Mouse (Mus musculus) heart, embryonic 14.5 days (tissue): Measurements from ENCODE around the gene Nynrin. TPM values are rescaled to one million over a fixed set of nuclear protein-coding genes. Genes with fewer than 3 reads are reported as not detected.

Experiments used
- ATAC-seq: fragments of 200-750 bp; cut with Nextera tagmentation; 2 replicates; pipeline ENCODE4 v1.8.0; 2017; ENCODE audit warnings: low read depth, moderate TSS enrichment; ENCODE audit not compliant: insufficient number of reproducible peaks, insufficient read depth, low FRiP score
- H3K27ac ChIP-seq, 2 experiments: fragments of 200-500 bp in 1 of 2; fragments of 300-500 bp in 1 of 2; sonication (generic) in 1 of 2; replicated peaks in 1 of 2; 2 replicates each; pipeline ENCODE4 v1.5.1; 2012 to 2014; ENCODE audit warnings: low read depth in 2 of 2, low read length in 2 of 2, control low read depth in 1 of 2, mild to moderate bottlenecking in 1 of 2, mixed read lengths in 1 of 2; ENCODE audit not compliant: control insufficient read depth in 1 of 2, insufficient read depth in 1 of 2
- H3K27me3 ChIP-seq: fragments of 300-500 bp; sonication (generic); 2 replicates; pipeline ENCODE4 v1.6.1; 2014; ENCODE audit warnings: mild to moderate bottlenecking, low read length, control low read depth; ENCODE audit not compliant: control insufficient read depth, insufficient read depth
- H3K36me3 ChIP-seq: fragments of 300-500 bp; sonication (generic); 2 replicates; pipeline ENCODE4 v1.6.1; 2014; ENCODE audit warnings: mild to moderate bottlenecking, control low read depth, low read length, mixed read lengths; ENCODE audit not compliant: control insufficient read depth, insufficient read depth
- H3K4me1 ChIP-seq, 2 experiments: fragments of 200-500 bp in 1 of 2; fragments of 300-500 bp in 1 of 2; sonication (generic) in 1 of 2; 2 replicates each; pipeline ENCODE4 v1.6.1; 2012 to 2014; ENCODE audit warnings: low read length in 2 of 2, control low read depth in 1 of 2, mixed read lengths in 1 of 2; ENCODE audit not compliant: control insufficient read depth in 2 of 2, insufficient read depth in 2 of 2
- H3K4me2 ChIP-seq: fragments of 300-500 bp; sonication (generic); 2 replicates; pipeline ENCODE4 v1.6.1; 2014; ENCODE audit warnings: mild to moderate bottlenecking, low read length
- H3K4me3 ChIP-seq, 2 experiments: fragments of 200-500 bp in 1 of 2; fragments of 300-500 bp in 1 of 2; sonication (generic) in 1 of 2; 2 replicates each; pipeline ENCODE4 v1.5.1; 2012 to 2014; ENCODE audit warnings: low read length in 2 of 2, mild to moderate bottlenecking in 2 of 2, control low read depth in 1 of 2, low read depth in 1 of 2, moderate library complexity in 1 of 2; ENCODE audit not compliant: control insufficient read depth in 1 of 2, insufficient read depth in 1 of 2
- H3K9ac ChIP-seq: fragments of 300-500 bp; sonication (generic); 2 replicates; pipeline ENCODE4 v1.6.1; 2014; ENCODE audit warnings: mild to moderate bottlenecking, low read length
- H3K9me3 ChIP-seq: fragments of 300-500 bp; sonication (generic); 2 replicates; pipeline ENCODE4 v1.6.1; 2016; ENCODE audit warnings: low read length, control low read depth; ENCODE audit not compliant: control insufficient read depth
- WGBS: fragments of 180-500 bp; shearing (Covaris S2); extraction: QIAGEN DNeasy Blood & Tissue Kit; methylation state at CpG from one replicate; pipeline ENCODE4 v1.1.7; 2014; 5-methylcytosine and 5-hydroxymethylcytosine counted together
- polyA plus RNA-seq: library from polyadenylated mRNA; unstranded; fragments of >200 nt; fragmentation: Nextera tagmentation; extraction: Ambion mirVana; gene quantifications from 2 replicates; pipeline ENCODE4 v1.2.1, GENCODE M21; 2014

Gene Nynrin
- polyA plus RNA-seq, 1 experiment from 2014 or later: 12.4 TPM

- peak overlapping the region; percentile 82 for H3K4me2 ChIP-seq
- WGBS: 3% methylated on average over 10 of the region's 10 CpGs
- peak overlapping the region; percentile 81 for H3K9ac ChIP-seq
- H3K27ac ChIP-seq: peak overlapping the region; percentile 93 to 96
- no peaks in the 10 kb centered on the region for H3K9me3 ChIP-seq
- no peak for ATAC-seq
- H3K4me1 ChIP-seq: peaks cover 26% of the 10 kb centered on the region in 2 experiments
- H3K27me3 ChIP-seq: 0 out of 2 replicates have a peak, but pooled peaks cover 6% of the 10 kb centered on the region
- H3K4me3 ChIP-seq: peak overlapping the region; percentile 59 to 61
- no peaks in the 10 kb centered on the region for H3K36me3 ChIP-seq
Observed at GRCm38 (mm10) chr14:55824001-55824480, 29.8 kb upstream of the Nynrin start.

- 2% methylated on average over 31 of the region's 32 CpGs for WGBS
- Histone ChIP-seq H3K9me3 (no peaks in the 10 kb centered on the region), H3K4me2 (peak overlapping the region; percentile 82), H3K27me3 (0 out of 2 replicates have a peak, but pooled peaks cover 6% of the 10 kb centered on the region), H3K27ac (peak overlapping the region; percentile 93 to 96), H3K9ac (peak overlapping the region; percentile 81), H3K36me3 (peaks cover 3% of the 10 kb centered on the region; the same call in 1 of the 2 replicates), H3K4me3 (peak overlapping the region; percentile 59 to 64), H3K4me1 (peaks cover 26% of the 10 kb centered on the region in 2 experiments)
- ATAC-seq: no peak
Observed at GRCm38 (mm10) chr14:55824481-55825215, 29.2 kb upstream of the Nynrin start.

GRCm38 (mm10) chr14:55825216-55826051 lies 28.4 kb upstream of the Nynrin start:
- Histone ChIP-seq H3K36me3 (peaks cover 6% of the 10 kb centered on the region), H3K9ac (peak overlapping the region; percentile 80), H3K27ac (peak overlapping the region; percentile 63 to 79), H3K9me3 (no peaks in the 10 kb centered on the region), H3K4me3 (peak overlapping the region; percentile 59 to 64), H3K4me1 (peaks cover 26% of the 10 kb centered on the region in 2 experiments), H3K4me2 (peak overlapping the region; percentile 82), H3K27me3 (0 out of 2 replicates have a peak, but pooled peaks cover 6% of the 10 kb centered on the region)
- ATAC-seq: no peak
- 2% methylated on average over 19 of the region's 37 CpGs for WGBS

- no peak for ATAC-seq
- H3K27ac ChIP-seq: no peak overlapping the region; a peak in 1 of 4 replicates
- H3K27me3 ChIP-seq: 0 out of 2 replicates have a peak, but pooled peaks cover 6% of the 10 kb centered on the region
- peak overlapping the region; percentile 80 for H3K9ac ChIP-seq
- H3K4me2 ChIP-seq: peak overlapping the region; percentile 82
- H3K36me3 ChIP-seq: peaks cover 13% of the 10 kb centered on the region
- 5% methylated on average over 15 of the region's 15 CpGs for WGBS
- peaks cover 26% of the 10 kb centered on the region in 2 experiments for H3K4me1 ChIP-seq
- H3K4me3 ChIP-seq: peak overlapping the region; percentile 59 to 64
- no peaks in the 10 kb centered on the region for H3K9me3 ChIP-seq
Observed at GRCm38 (mm10) chr14:55826142-55826541, 27.7 kb upstream of the Nynrin start.

GRCm38 (mm10) chr14:55826551-55827340 lies 27.1 kb upstream of the Nynrin start:
- Histone ChIP-seq H3K27me3 (0 out of 2 replicates have a peak, but pooled peaks cover 6% of the 10 kb centered on the region), H3K4me2 (peak overlapping the region; percentile 82), H3K36me3 (peaks cover 14% of the 10 kb centered on the region), H3K9me3 (no peaks in the 10 kb centered on the region), H3K4me3 (peak overlapping the region; percentile 59 to 64), H3K4me1 (peaks cover 26% of the 10 kb centered on the region in 2 experiments), H3K27ac (no peak overlapping the region), H3K9ac (peak overlapping the region; percentile 80)
- 27% methylated on average over 41 of the region's 41 CpGs for WGBS
- ATAC-seq: no peak

- 25% methylated on average over 3 of the region's 3 CpGs for WGBS
- no peak overlapping the region for H3K4me3 ChIP-seq
- H3K9me3 ChIP-seq: no peaks in the 10 kb centered on the region
- ATAC-seq: no peak
- peaks cover 22 to 26% of the 10 kb centered on the region in 2 experiments for H3K4me1 ChIP-seq
- no peak overlapping the region for H3K4me2 ChIP-seq
- 0 out of 4 replicates have a peak overlapping the region, but pooled peaks of 1 of the 2 experiments have one; percentile 50 for H3K27ac ChIP-seq
- H3K9ac ChIP-seq: no peak overlapping the region
- H3K27me3 ChIP-seq: 0 out of 2 replicates have a peak, but pooled peaks cover 6% of the 10 kb centered on the region
- peaks cover 14% of the 10 kb centered on the region for H3K36me3 ChIP-seq
Observed at GRCm38 (mm10) chr14:55828716-55829263, 25.0 kb upstream of the Nynrin start.
